Mouse (Mus musculus): ENCODE measurements at regions not wholly inside any gene's neighbourhood (a gene's known extent, or its start where the extent isn't known, plus 50 kb on each side); places are given as distances from the start of the nearest gene placed in this dataset.

DNA sequence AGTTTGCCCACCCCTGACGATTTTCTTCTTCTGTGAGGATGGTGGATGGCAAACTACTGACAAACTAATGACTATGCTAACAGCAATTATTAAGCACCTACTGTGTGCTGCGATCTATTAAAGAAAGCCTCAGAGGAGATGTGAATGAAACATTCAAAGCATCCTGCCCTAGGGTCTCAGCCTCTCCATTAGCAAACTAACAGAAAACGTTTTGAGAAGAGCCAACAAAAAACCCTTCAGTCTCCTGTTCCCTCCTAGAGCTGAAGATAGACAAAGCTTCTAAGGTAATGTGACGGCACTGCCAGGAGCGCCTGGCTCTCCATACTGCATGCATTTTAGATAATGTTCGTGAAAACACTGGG lies 270.4 kb upstream of the Irx3 start:
- TF ChIP-seq CTCF (IDR thresholded peaks at IDR 0.05): no peak
- TF ChIP-seq POLR2A (IDR thresholded peaks at IDR 0.05; ENCODE audit: insufficient read depth, low read depth, low read length): no peak
- no peak for TF ChIP-seq EP300 (IDR thresholded peaks at IDR 0.05; ENCODE audit: insufficient read depth, low read depth, low read length)
